Mouse (Mus musculus) left cerebral cortex, adult 8-10 months (tissue): ENCODE measurements around the gene Hdac4. TPM values are rescaled to one million over a fixed set of nuclear protein-coding genes. Genes with fewer than 3 reads are reported as not detected.

Source experiments
- DNase-seq, 2 experiments: peaks; one replicate each; pipeline ENCODE4 v3.0.0; 2022; ENCODE audit warnings: low spot score in 2 of 2
- total RNA-seq, 4 experiments: library from RNA; stranded (reverse); gene quantifications; 2 replicates each; pipeline ENCODE4 v1.2.4; 2022

Gene Hdac4
- total RNA-seq, 4 experiments from 2014 or later, result 81.5 to 98.0 (median 88.2) TPM

GRCm38 (mm10) chr1:91922235-91923152 lies 273.0 kb downstream of the Hdac4 start:
- DNase-seq, result no peak

- no peak for DNase-seq
Measured at GRCm38 (mm10) chr1:91921702-91922101, 273.8 kb downstream of the Hdac4 start.

GRCm38 (mm10) chr1:91921279-91921678 lies 274.2 kb downstream of the Hdac4 start:
- DNase-seq, result no peak

- peak in 1 of 2 experiments; percentile 76 for DNase-seq
Measured at GRCm38 (mm10) chr1:91920038-91920589, 275.4 kb downstream of the Hdac4 start.

- no peak for DNase-seq
Measured at GRCm38 (mm10) chr1:91918257-91918800, 277.2 kb downstream of the Hdac4 start.

- no peak for DNase-seq
Measured at GRCm38 (mm10) chr1:91917596-91917995, 277.9 kb downstream of the Hdac4 start.

GRCm38 (mm10) chr1:91915961-91916360 lies 279.5 kb downstream of the Hdac4 start:
- DNase-seq, result no peak

GRCm38 (mm10) chr1:91914648-91915047 lies 280.9 kb downstream of the Hdac4 start:
- DNase-seq, result no peak

- no peak for DNase-seq
Measured at GRCm38 (mm10) chr1:91913850-91914249, 281.6 kb downstream of the Hdac4 start.

GRCm38 (mm10) chr1:91912227-91913119 lies 283.0 kb downstream of the Hdac4 start:
- DNase-seq, result no peak

GRCm38 (mm10) chr1:91905268-91905667 lies 290.2 kb downstream of the Hdac4 start:
- DNase-seq, result no peak

- no peak for DNase-seq
Measured at GRCm38 (mm10) chr1:91903241-91903981, 292.1 kb downstream of the Hdac4 start.

- DNase-seq, result no peak
Measured at GRCm38 (mm10) chr1:91897078-91897477, 298.4 kb downstream of the Hdac4 start.

- no peak for DNase-seq
Measured at GRCm38 (mm10) chr1:91894286-91894685, 301.2 kb downstream of the Hdac4 start.

GRCm38 (mm10) chr1:91893598-91893997 lies 301.9 kb downstream of the Hdac4 start:
- DNase-seq, result no peak

GRCm38 (mm10) chr1:91883115-91883514 lies 312.4 kb downstream of the Hdac4 start:
- DNase-seq, result no peak

GRCm38 (mm10) chr1:91880899-91881298 lies 314.6 kb downstream of the Hdac4 start:
- peak; percentile 33 to 60 for DNase-seq

- peak in 1 of 2 experiments; percentile 84 for DNase-seq
Measured at GRCm38 (mm10) chr1:91880156-91880555, 315.3 kb downstream of the Hdac4 start.
